Mouse (Mus musculus): ENCODE results near the gene Lypd6.

DNA sequence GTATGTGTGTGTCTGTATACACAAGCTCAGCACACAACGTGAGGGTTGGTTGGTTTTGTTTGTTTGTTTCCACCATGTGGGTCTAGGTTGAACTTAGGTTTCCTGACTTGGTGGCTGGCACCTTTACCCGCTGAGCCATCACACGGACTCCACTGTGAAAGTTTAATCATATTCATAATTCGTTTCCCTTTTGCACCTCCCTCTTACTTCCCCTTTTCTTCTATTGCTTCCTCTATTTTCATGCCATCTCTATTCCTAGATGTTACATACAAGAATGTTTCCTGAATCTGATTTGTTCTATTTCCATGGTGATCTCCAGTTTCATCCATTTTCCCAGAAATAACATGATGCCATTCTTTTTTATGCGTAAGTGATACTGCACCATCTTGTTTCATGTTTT is 46.2 kb downstream of the Lypd6 start:
- TF ChIP-seq CTCF (IDR thresholded peaks at IDR 0.05; ENCODE audit: low read depth) (no peak), EP300 (optimal IDR thresholded peaks at IDR 0.05) (no peak)
